Mouse (Mus musculus): ENCODE measurements around the gene Atp13a5. TPM values are rescaled to one million over a fixed set of nuclear protein-coding genes. Genes with fewer than 3 reads are reported as not detected.

Gene Atp13a5
- total RNA-seq, 2 experiments from 2014 or later = not detected

DNA sequence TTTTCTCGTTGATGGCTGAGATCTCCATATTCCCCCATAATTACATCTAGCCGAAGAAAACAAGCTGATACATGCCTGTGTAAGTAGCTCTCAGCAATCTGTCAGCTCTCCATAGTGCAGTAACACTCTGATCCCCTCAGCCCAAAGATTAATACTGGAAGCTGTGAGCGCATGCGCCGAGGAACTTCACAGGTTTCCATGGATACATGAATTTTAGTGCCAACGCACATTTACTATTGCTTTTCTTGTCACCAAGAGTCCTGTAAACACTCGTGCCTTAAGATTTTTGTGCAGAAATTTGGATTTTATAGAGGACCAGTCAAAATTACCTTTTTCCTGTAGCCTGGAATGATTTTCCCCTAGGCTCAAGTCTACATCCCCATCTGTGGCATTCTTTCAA lies 173.7 kb downstream of the Atp13a5 start:
- no peak for DNase-seq

DNA sequence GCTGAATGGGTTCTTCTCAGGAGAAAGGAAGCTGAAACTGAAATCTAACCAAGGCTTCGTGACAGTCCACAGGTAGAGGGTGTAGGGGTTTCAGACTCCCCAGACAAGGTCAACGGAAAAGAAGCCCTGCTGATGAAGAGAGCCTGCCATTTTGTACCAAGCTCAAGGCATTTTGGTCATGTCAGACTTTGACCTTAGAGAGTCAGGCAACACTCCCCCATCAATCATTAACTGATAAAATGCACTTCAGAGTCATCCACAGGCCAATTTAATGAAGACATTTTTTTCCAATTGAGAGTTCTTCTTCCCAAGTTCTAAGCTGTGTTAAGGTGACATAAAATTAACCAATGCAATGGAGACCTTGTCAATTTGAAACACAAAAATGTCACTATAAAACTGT lies 177.4 kb downstream of the Atp13a5 start:
- no peak for DNase-seq

DNA sequence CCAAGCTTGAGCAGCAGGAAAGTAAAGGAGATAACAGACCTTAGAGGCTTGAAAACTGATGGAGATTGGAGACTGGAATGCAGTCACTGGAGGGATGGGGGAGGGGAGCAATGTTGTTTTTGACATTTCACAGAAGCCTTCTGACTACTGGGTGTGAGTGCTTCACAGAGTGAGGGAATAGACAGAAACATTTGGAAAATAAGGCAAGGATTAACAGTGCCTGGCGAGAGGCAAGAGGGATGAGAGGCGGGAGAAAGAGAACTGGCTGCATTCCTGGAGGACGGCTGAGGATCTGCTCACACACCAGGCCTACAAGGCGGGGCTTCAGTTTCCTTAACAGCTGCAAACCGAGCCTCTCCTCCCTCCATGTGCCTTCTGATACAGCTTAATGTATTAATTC lies 180.1 kb downstream of the Atp13a5 start:
- DNase-seq = no peak

DNA sequence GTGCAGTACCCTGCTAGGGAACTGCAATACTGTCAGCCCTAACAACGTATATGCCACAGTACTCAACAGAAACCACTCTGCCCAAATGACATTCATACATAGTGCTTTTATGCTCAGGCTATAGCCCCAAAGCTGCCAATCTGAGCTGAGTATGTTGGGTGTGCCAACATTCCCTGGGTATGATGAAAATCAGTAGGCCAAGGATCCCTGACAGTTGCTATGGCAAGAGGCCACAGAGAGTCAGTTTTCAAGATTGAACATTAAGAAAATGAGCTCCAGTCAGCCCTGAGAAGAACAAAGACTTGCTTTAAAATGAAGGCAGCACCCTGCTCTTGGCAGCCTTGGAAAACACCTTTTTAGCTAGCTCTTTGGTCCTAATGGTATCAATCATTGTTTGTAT lies 183.4 kb downstream of the Atp13a5 start:
- peak; percentile 15 to 30 for DNase-seq

DNA sequence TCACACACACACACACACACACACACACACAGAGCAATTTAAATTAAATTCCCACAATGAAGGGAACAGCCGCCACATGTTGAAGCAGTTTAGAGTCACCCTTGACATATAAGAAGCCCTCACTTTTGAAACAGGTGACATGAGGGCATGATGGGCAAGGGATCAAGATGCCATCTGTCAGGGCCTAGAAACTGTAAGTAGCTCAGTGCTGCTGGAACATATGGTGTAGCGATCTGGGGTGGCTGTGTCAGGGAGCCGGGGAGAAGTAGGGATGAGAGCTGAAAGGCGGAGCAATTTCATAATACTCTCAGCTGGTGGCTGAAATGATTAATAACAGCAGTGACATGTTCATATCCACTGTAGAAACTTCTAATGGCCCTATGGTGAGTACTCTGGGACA lies 184.6 kb downstream of the Atp13a5 start:
- no peak for DNase-seq

DNA sequence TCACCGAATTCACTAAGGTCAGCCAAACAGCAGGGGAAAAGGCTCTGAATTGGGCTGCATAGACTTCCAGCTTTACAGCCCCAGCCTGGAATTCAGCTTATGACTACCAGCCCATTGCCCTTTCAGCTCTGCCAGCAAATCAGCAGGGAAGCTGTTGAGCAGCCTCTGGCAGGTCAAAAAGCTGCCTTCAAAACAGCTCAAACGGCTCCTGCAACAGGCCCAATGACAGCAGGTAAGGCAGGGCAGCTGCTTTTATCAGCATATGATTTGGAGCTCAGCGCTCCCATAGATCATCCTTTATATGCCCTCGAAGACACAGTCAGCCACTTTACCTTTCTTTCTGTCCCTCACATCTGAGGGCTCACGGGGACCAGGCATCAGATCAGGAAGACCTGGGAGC lies 185.6 kb downstream of the Atp13a5 start:
- DNase-seq = no peak

Other genes with a start within 250 kb of the Atp13a5 start
- gene Hrasls, start 169.0 kb downstream of the Atp13a5 start, total RNA-seq (2021) = 1 to 10 TPM in 1 of 2 experiments, under 1 TPM in 1; 0.50 to 6.0 TPM
- not detected for gene Atp13a4, start 166.1 kb upstream of the Atp13a5 start, total RNA-seq (2021)
- gene Opa1, start 200.6 kb upstream of the Atp13a5 start, total RNA-seq (2021) = 10 to 100 TPM; 83.1 to 96.2 TPM